Mouse (Mus musculus) lung, postnatal 10 days (tissue): ENCODE measurements around the gene Xrcc2.

Experiments used
- DNase-seq: peaks from one replicate; pipeline ENCODE4 v3.0.0; 2021

The Xrcc2 gene

GRCm38 (mm10) chr5:25668306-25668705 is 37.3 kb downstream of the Xrcc2 start:
- no peak for DNase-seq

DNA sequence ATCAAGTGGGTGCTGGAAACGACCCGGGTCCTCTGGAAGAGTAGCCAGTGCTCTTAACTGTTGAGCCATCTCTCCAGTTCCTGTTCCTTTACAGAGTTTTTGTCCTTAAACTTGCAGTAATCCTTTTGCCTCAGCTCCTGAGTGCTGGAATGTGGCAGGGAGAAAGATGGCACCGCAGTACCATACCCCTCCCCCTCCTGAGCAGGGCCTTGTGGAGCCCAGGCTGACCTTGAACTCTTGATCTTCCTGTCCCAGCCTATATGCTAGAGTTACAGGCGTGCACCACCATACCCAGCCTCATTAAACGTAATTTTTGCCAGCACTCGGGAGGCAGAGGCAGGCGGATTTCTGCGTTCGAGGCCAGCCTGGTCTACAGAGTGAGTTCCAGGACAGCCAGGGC is 38.9 kb downstream of the Xrcc2 start:
- no peak for DNase-seq

DNA sequence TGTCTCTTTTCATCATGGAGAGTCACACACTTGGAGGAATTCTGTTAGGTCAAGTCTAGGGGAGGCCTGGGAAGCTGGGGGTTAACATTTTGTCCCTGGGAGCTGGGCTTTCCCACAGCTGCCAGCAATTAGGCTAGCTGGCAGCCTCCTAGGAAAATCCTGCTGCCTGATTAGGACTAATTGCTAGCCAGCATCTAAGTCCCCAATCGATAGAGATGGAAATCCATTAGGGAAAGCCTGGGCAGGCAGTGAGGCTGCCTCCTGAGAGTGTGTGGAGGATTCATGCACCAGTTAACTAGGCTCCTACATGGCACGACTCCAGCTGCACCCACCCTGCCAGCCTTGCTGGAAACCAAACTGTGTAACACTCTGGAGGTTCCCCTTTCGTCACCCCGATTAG is 39.5 kb downstream of the Xrcc2 start:
- DNase-seq, result peak; percentile 5

DNA sequence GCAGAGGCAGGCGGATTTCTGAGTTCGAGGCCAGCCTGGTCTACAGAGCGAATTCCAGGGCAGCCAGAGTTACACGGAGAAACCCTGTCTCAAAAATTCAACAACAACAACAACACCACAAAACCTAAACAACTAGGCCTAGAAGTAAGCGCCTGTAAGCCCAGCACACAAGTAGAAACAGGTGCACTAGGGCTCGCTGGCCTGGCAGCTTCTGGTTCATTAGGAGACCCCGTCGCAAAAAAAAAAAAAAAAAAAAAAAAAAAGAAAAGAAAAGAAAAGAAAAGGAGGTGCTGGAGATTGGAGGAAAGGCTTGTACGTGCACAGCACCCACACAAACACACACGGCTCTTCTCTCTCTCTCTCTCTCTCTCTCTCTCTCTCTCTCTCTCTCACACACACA is 40.1 kb downstream of the Xrcc2 start:
- no peak for DNase-seq

- no peak for DNase-seq
These were observed 42.5 kb downstream of the Xrcc2 start for GRCm38 (mm10) chr5:25663165-25663564.

GRCm38 (mm10) chr5:25654578-25654987 is 51.0 kb downstream of the Xrcc2 start:
- DNase-seq, result no peak

- no peak for DNase-seq
These were observed 52.2 kb downstream of the Xrcc2 start for GRCm38 (mm10) chr5:25653377-25653776.

DNA sequence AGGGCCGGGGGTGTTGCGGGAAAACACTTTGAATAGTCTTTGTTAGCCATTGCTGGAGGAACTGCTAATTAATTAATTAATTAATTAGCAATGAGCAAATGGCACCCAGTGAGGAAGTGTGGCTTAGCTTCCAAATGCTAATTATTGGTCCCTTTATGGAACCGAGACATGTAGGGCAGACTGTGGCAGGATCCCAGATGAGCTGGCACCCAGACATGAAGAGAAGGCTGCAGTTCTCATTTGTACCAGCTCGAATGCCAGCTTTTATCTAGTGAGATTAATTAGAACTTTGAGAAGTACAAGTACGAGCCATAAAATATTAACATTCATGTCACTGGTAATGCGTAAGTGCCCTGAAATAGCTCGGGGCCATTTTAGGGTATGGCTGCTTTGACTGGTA is 53.2 kb downstream of the Xrcc2 start:
- no peak for DNase-seq

GRCm38 (mm10) chr5:25645661-25646364 is 59.8 kb downstream of the Xrcc2 start:
- no peak for DNase-seq

- DNase-seq, result no peak
These were observed 61.1 kb downstream of the Xrcc2 start for GRCm38 (mm10) chr5:25644509-25644908.

DNA sequence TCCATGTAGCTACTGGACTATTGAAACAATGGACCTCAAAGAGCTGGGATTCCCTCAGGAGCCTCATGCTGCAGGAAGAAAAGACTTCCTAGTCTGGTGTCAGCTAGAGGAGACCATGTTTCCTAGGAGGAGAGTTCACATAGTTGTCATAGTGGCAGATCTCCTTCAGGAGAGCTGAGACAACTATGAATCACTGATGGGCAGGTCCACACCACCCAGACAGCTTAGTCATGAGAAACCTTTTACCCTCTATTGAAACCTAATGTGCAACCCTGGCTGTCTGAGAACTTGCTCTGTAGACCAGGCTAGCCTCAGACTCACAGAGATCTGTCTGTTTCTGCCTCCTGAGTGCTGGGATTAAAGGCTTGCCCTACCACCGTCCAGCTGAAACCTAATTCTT is 62.9 kb downstream of the Xrcc2 start:
- DNase-seq, result no peak
